Mouse (Mus musculus): ENCODE results near the gene Cxcl12. TPM values are rescaled to one million over a fixed set of nuclear protein-coding genes. Genes with fewer than 3 reads are reported as not detected.
A peak's percentile ranks its signal among the peaks of the same experiment; 100 is the strongest.

Gene Cxcl12
- total RNA-seq (2021): 100 to 1,000 TPM in 1 of 2 experiments, 10 to 100 TPM in 1; 69.8 to 106 TPM
- long read RNA-seq, experiment 1, full-length matches to known transcripts: 71 of 97 reads
- long read RNA-seq, experiment 1, partial matches to known transcripts: 0 of 97 reads
- long read RNA-seq, experiment 1, other reads (novel, unspliced or antisense): 26 of 97 reads
- long read RNA-seq, experiment 2, full-length matches to known transcripts: 62 of 81 reads
- long read RNA-seq, experiment 2, partial matches to known transcripts: 0 of 81 reads
- long read RNA-seq, experiment 2, other reads (novel, unspliced or antisense): 19 of 81 reads

DNA sequence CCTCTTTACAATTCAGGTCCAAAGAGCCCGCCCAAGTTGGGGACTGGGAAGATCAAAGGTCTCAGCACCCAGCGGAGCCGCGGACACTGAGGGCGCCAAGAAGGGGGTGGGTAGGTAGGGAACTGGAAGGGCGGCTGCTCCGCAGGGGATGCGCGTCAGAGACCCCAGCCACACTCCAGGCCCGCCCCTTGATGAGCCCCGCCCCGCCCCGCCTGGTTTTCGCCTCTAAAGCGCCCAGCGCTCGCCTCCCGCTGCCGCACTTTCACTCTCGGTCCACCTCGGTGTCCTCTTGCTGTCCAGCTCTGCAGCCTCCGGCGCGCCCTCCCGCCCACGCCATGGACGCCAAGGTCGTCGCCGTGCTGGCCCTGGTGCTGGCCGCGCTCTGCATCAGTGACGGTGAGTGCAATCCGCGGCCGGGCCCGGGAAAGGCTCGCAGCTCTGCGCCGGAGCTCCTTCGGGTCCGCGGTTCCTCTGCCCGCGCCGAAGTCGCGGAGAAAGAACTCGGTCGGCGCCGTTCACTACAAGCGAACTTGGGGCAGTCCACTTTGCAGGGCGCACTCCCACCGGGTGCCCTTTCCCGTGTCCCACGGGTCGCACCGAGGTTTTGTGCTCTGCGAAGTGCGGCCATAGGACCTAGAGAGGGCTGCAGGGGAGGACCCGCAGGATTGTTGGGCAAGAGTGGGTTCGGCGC lies at the start of gene Cxcl12:
Gene Cxcl12, plus strand, starts transcription at position 215 of the 691 bp plus-strand sequence.
- peak; percentile 75 for DNase-seq

DNA sequence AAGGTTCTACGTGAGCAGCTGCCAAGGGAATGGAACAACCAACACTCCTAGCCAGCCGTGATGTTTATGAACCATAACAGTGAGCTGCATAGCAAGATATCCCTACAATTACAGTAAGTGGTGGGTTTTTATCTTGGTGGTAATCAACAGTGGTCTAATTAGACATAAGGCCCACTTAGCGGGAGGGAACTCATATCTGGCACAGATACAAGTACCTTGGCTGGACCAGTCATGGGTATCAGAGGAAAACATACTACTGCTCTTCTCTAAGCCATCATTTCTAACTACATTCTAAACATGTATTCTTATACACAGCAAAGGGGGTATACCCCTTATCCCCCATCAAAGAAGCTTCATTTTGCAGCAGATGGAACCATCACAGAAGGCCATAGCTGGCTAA lies 46.3 kb upstream of the Cxcl12 start:
- DNase-seq: no peak

DNA sequence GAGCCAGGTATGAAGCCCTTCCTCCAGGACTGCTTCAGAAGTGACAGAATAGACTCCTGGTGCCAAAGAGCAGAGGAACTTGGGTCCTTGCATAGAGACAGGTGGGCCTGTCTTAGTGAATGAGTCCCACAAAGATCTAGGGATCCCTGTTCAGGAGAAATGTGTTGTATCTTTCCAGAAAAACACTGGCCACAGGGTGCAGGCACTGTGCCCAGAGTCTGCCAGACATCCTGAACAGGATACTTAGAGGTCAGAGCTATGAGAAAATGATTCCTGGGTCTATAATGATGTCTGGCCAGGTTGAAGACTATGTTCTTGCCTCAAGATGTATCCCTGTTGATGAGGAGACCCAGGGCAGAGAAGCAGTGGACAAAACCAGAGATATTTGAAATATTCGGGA lies 42.0 kb upstream of the Cxcl12 start:
- no peak for DNase-seq

DNA sequence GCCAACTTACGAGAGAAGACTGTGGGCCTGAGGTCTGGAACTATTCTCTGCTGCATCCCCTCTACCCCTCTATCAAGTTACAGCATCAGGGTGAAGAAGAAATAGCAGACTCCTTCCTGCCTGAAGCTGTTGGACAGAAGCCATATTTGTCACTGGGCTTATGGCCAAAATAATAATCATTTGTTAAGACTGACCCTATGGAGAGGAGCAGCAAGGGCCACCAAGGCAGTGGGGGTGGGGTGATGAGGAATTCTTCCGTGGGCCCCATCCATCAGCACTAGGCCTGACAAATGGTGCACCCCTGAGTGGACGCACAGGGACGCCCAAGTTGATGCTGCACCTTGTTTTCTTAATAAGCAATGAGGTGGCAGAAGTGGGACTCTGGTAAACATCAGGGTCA lies 38.9 kb upstream of the Cxcl12 start:
- DNase-seq: no peak

DNA sequence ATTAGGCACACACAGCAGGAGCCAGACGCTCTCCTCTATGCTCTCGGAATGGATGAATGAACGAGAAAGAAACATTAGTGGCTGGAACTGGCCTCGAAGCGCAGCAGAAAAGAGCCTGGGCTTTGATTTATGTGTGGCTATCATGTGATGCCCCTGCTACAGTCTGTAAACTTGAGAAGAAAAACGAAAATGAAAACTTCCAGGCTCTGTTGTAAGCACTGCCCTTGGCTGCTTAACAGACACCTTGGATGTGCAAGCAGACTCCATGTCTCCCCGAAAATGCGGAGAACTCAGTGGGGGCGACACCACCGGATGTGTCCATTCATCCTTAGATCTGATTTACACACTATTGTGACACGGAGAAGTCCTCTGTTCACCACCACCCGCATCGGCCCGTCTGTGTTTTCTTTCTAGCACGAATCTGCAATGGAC lies 37.6 kb upstream of the Cxcl12 start:
- DNase-seq: no peak

DNA sequence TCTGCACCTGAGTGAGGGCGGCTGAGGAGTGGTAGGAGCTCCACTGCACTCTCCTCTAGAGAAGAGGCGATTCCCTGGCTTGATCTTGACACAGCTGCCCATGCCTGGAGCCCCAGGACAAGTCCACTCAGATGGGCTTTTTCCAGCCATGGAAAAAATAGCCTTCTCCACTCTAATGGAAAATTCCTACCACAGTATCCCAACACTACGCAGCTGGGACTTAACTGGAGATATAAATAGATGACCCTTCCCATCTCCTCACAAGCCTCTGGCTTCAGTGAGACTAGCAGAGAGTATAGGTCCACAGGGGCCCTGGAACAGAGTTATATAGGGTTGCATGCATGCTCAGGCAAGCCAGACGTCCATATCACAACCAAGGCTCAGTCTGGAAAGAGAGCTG lies 33.8 kb upstream of the Cxcl12 start:
- no peak for DNase-seq

DNA sequence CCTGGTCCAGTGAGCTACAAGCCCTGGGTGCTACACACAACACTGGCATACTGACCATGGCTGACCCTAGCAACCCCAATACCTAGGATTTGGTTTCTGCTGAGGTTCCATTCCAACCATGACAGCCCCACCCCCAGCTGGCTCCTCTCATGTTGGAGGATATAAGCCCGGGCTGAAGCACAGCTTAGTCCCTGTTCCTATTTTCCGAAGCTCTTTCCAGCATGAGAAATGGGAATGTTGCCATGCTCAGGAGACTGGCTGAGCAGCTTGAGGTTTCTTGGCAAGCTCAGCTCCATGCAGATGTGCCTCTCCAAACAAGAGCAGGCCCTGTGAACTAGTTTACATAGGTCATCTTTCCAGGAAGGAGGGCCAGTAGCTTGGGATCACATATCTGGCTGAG lies 30.6 kb upstream of the Cxcl12 start:
- DNase-seq: no peak

DNA sequence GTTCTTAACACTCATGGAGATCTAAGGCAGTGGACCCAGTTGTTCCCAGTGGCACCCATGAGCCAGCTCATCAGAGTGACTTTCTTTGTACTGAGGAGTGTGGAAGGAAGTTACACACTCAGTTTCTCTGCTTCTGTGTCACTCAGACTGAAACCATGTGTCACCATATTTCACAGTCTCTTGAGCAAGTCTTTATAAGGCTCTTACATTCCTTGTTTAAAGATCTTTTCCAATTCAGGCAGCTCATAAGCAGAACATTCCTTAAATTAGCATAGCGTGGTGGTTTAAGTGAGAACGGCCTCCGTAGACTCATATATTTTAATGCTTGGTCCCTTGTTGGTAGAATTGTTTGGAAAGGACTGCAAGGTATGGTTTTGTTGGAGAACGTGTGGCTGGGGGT lies 27.4 kb upstream of the Cxcl12 start:
- DNase-seq: no peak

DNA sequence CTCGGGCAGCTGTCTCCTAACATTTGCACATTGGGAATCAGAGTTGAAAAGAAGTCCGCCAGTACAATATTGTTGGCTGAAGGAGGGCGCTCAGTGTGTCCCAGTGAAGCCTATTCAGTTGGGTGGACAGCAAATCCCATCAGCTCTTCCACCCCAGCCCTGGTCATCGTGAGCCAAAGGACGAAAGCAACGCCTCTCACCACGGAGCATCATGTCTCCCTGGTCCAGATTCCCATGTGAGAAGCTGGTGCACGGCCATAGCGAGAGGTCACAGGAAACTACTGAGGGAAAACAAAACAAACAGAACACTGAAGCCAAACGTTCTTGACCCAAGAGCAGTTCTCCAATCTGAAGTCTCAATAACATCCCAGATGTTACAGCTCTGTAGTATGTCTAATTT lies 21.4 kb upstream of the Cxcl12 start:
- DNase-seq: no peak

DNA sequence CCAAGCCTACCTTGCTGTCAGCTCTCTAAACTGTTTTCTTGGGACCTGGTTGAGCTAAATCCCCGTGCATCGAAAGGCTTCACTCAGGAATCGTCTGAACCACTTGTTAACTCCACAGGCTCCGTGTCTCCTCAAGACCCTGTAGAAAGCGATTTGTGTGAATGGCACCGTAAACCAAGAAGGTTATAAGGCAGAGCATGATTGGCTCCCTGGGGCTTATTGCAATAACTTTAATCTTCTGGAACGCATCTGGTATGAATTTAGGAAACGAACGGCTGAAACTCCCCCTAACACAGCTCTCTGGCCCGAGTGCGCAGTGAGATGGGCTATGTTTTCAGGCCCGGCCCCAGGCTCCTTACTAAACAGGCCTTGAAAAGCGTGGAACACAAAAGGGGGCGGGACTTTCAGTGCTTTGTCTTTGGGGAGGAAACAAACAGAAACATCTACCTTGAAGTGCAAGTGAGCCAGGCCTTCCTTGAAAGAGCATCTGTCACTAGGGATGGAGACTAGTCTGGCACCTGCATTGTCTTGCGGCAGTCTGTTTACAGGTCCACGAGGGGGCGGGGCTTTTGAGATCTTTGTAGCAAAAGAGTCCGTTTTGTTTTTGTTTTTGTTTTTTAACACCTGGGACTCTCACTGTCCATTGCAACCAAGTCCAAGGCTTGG lies 16.7 kb upstream of the Cxcl12 start:
- no peak for DNase-seq

DNA sequence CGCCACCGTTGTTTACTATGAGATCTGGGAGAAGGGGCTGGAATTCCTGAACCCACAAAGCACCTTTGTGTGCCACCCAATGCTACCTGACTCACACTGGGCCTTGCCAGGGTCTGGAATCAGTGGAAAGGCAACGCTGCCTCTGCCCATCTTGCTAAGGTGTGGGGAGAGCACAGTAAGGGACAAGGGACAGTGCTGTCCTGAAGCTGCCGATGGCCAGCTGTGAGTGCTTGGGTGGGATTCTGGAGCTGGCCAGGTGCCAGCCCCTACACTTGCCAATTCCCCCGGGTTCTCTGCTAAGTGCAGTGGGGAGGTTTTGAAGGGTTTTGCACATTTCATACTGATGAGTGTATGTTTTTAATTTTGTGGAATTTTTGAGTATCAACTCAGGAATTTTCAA lies 15.3 kb upstream of the Cxcl12 start:
- DNase-seq: no peak

DNA sequence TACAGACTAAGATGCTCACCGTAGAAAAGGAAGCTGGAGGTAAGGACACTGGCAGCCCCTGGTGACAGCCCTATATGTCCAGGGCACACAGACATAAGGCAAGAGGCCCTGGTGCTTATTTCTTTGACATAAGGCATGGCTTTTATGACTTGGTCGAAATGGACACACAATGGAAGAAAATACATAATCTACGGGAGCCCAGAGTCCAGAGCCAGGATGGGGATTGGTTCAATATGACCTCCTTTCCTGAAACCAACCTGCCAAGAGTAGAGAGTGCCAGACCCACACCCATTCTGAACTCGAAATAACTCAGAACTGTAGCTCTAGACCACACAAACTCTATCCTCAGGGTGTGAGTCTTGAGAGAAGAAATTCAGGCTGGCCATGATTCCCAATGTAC lies 11.5 kb upstream of the Cxcl12 start:
- no peak for DNase-seq

DNA sequence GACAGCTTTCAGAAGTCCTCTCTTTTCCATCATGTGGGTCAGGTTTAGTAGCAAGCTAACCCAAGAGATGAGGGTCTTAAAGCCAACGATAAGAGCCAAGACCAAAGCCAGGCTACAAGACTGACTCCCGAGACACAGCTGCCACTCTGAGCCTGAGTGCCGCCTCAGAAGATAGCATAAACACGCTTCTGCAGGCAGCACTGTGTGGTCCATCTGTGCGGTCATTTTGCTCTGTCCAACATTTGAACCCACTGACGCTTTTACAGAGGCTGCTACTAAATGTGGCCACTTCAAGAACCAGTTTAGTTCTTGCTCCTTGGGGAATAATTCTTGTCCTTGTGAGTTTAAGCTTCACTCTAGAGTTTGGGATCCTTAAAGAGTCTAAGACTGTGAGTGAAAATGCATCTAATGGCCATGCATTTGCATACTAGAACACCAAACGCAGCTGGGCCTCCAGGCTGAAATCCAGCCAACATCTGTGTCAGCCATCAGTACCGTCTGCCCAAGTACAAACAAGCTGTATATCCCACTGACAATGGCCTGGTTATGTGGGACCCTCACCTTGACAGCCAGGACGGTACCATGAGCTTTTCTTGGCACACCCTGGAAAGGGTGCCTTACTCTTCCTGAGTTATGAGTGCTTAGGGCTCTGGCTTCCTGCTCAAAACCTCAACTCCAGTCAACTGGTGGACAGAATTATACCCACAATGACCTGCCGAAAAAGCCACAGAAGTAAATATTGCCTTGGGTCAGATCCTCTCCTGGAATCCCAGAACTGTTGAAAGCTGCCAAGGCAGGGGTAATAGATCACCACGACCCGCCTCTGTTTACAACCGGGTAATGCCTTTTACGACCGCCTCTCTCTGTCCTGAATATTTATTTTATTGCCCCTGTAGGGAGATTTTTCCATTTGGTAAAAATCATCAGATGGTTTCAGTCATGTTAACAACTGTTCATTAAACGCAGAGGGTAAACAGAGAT lies 8.3 kb upstream of the Cxcl12 start:
- no peak for DNase-seq

DNA sequence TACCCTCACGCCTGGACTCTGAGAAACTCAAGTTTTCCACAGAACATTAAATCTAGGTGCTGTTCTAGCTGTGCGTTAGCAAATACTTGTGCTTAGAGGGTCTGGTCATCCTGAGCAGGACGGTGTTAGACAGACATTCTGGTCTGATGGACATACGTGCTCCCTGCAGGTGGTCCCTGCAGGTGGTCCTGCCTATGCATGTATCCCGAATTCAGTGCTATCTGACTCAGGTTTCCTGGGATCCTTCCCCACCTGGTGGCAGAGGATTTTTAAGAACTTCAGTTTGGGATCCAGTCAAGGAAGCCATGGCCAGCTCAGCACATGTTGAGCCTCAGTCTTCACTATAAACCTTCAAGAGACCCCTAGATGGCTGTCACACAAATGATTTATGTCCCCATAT lies 4.8 kb upstream of the Cxcl12 start:
- no peak for DNase-seq

DNA sequence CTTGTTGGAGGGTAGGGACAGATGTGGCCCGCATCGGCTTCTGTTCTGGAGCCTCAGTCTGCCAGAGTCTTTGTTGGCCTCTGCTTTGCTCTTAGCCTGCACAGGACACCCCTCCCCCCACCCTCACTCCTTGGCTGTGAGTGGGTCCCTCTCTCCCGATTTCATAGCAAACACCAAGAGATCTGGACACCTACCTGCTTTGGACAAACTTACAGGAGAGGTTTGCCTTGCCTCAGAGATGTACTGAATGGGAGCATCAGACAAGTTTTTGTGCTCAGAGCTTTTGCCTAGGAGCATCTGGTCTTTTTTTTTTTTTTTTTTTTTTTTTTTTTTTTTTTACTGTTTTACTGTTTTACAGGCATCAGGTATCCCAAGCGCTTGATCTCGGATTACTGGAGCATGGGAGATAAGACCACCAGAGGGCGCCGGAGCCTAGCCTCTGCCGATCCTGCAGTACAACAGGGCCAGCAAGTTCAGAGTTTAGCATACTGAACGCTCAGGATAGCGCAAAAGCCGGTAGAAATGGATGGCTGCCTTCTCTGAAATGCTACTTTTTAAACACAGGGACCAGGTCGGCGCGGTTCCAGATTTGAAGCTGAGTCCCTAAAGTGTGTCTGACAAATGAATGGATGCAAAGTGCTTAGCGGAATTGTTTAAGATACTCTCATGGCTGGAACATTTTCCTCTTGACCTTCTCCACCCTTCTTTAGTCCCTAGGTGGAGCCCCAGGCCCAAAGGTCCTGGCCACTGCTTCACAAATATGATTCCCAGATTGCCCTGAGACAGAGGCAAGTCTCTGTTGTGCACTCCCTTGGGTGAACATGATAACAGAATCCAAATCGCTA lies 1.5 kb upstream of the Cxcl12 start:
- DNase-seq: peak; percentile 90

DNA sequence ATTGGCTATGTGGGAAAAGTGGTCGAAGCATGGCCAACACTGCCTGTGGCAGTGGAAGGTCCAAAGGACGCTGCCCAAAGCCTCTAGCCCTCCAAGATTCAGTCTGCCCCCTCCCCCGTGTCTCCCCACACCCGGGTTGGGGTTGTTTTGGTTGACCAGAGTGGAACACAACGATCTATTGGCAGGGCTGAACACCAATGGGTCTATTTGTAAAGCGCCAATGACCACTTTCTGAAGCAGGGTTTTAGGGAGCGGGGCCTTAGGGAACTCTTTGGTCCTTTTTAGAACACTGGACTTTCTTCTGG lies 957 bp upstream of the Cxcl12 start:
- DNase-seq: no peak

DNA sequence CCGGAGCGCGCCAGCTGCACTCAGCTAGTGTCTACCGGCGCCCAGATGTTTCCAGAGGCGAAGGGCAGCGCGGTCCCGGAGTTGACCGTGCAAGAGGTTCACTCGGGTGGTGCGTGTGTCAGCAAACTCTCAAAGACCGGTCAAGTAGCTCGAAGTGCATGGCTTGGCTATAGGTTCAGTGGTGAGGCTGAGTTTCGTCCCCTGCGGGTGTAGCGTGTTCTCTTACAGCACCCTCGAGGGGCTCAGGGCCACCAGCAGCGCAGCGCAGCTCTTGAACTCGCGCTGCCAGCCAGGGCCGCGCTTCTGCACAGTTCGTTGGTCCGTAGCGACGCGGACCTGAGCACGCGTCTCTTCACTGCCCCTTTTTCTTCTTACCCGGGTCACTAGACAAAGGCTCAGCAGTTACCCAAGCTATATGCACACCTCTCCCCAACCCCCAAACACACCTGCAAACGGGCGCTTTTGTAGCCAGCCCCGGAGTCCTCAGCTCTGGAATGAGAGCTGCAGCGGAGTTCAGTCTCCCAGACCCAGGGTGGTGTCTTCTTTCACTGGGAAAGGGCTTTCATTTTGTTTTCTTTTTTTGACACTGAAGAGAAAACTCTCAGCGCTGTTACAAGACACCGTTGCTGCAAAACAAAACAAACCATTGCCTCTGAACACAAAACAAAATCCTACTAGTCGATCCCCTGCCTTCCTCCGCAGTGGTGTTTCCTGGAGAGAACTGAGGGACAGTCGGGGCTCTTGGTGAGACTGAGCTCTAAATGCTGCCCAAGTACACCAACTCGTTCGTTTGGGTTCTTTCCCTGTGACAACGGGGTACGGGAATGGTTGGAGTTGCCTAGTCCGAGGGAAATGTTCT lies 945 bp downstream of the Cxcl12 start:
- DNase-seq: no peak

DNA sequence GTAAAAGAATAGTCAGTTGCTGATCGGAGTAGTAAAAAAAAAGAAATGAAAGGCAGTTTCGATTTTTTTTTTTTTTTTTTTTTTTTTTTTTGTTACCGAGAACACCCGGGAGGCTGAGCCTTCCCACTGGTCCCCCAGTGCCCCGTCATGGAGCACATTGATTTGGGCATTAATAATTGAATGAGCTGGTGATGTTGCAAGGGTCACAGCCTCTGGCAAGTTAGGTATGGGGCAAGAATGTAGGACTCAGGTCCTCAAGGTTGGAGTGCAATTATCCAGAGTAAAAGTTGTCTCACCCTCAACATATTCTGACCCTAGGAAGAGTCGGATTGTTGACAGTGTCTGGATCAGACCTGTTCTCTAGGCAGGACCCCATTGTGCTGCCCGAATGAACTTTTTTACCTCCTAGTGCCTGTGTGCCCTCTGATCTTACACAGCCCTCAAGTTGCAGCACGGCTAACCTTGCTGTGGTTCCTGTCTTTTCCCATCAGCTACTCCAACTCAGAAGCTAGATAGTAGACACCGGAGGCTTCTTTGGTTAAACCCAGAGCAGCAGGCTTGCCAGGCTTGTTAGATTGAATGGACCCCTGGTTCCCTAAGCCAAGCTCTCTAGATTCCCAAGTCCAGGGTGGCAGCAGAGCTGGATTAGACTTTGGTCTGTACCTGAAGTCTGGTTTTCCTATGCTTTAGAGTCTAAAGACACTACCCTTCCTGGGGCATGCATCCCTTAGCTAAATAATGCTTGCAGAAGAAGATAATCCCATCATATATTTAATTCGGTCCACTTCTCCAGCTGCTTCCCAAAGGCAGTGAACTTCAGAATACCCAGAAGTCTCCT lies 1.8 kb downstream of the Cxcl12 start:
- DNase-seq: no peak

DNA sequence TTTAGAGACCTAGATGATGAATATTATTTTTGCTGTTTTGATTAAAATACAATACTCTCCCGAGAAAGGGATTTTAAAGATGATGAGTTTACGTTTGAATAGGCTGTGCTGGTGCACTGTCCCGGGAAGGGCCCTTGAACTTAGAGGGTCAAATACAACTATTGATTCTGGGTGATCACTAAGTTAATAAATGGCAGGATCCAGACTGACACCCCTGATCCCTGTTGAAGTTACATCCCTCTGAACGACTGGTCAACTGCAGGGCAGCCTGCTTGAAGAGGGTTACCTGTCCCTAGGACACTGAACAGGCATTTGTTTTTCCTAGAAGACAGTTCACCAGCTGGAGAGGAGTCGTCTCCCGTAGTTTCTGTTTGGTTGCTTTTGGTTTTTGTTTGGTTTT lies 4.0 kb downstream of the Cxcl12 start:
- no peak for DNase-seq

DNA sequence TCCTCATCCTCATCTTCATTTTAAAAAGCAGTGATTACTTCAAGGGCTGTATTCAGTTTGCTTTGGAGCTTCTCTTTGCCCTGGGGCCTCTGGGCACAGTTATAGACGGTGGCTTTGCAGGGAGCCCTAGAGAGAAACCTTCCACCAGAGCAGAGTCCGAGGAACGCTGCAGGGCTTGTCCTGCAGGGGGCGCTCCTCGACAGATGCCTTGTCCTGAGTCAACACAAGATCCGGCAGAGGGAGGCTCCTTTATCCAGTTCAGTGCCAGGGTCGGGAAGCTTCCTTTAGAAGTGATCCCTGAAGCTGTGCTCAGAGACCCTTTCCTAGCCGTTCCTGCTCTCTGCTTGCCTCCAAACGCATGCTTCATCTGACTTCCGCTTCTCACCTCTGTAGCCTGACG lies 5.5 kb downstream of the Cxcl12 start:
- peak; percentile 91 for DNase-seq

Measured in gastrocnemius, postnatal 10 days (tissue).